Mouse (Mus musculus) neural tube, embryonic 14.5 days (tissue): ENCODE data around the gene Cflar. TPM values are rescaled to one million over a fixed set of nuclear protein-coding genes. Genes with fewer than 3 reads are reported as not detected.

Experiments used
- ATAC-seq: fragments of 200-750 bp; cut with Nextera tagmentation; 2 replicates; pipeline ENCODE4 v1.8.0; 2017; ENCODE audit warnings: low read depth, mild to moderate bottlenecking, moderate TSS enrichment, moderate library complexity
- H3K27ac ChIP-seq: fragments of 300-500 bp; sonication (generic); 2 replicates; pipeline ENCODE4 v1.5.1; 2014; ENCODE audit warnings: low read depth, mild to moderate bottlenecking, control low read depth, low read length, moderate library complexity, mixed read lengths
- H3K27me3 ChIP-seq: fragments of 300-500 bp; sonication (generic); 2 replicates; pipeline ENCODE4 v1.6.1; 2014; ENCODE audit warnings: low read length; ENCODE audit not compliant: control insufficient read depth, insufficient read depth
- H3K36me3 ChIP-seq: fragments of 300-500 bp; sonication (generic); 2 replicates; pipeline ENCODE4 v1.6.1; 2014; ENCODE audit warnings: low read length, mixed read lengths; ENCODE audit not compliant: control insufficient read depth, insufficient read depth
- H3K4me1 ChIP-seq: fragments of 300-500 bp; sonication (generic); 2 replicates; pipeline ENCODE4 v1.6.1; 2014; ENCODE audit warnings: low read length; ENCODE audit not compliant: control insufficient read depth, insufficient read depth
- H3K4me2 ChIP-seq: fragments of 300-500 bp; sonication (generic); 2 replicates; pipeline ENCODE4 v1.6.1; 2014; ENCODE audit warnings: mild to moderate bottlenecking, low read depth, low read length, control low read depth
- H3K4me3 ChIP-seq: fragments of 300-500 bp; sonication (generic); 2 replicates; pipeline ENCODE4 v1.5.1; 2014; ENCODE audit warnings: low read depth, low read length, control low read depth, mixed read lengths
- H3K9ac ChIP-seq: fragments of 300-500 bp; sonication (generic); replicated peaks from 2 replicates; pipeline ENCODE4 v1.6.1; 2014; ENCODE audit warnings: low read depth, mild to moderate bottlenecking, control low read depth, low read length, mixed read lengths
- H3K9me3 ChIP-seq: fragments of 300-500 bp; sonication (generic); 2 replicates; pipeline ENCODE4 v1.6.1; 2016; ENCODE audit warnings: low read length; ENCODE audit not compliant: control insufficient read depth
- WGBS: fragments of 180-500 bp; shearing (Covaris S2); extraction: QIAGEN DNeasy Blood & Tissue Kit; methylation state at CpG from one replicate; pipeline ENCODE4 v1.1.7; 2014; 5-methylcytosine and 5-hydroxymethylcytosine counted together
- polyA plus RNA-seq: library from polyadenylated mRNA; unstranded; fragments of >200 nt; fragmentation: Nextera tagmentation; extraction: Ambion mirVana; gene quantifications from 2 replicates; pipeline ENCODE4 v1.2.1, GENCODE M21; 2014

Gene Cflar
- polyA plus RNA-seq, 1 experiment from 2014 or later, result 16.3 TPM

GRCm38 (mm10) chr1:58716162-58716882 lies 5.0 kb downstream of the Cflar start:
- Histone ChIP-seq H3K4me2 (no peak overlapping the region), H3K9me3 (no peaks in the 10 kb centered on the region), H3K27ac (no peak overlapping the region), H3K27me3 (no peaks in the 10 kb centered on the region), H3K4me1 (no peaks in the 10 kb centered on the region), H3K4me3 (no peak overlapping the region), H3K36me3 (no peaks in the 10 kb centered on the region), H3K9ac (no peak overlapping the region)
- ATAC-seq, result no peak
- WGBS, result 63% methylated on average over 7 of the region's 7 CpGs

GRCm38 (mm10) chr1:58716883-58717220 lies 5.5 kb downstream of the Cflar start:
- ATAC-seq, result no peak
- 94% methylated on average over 4 of the region's 4 CpGs for WGBS

GRCm38 (mm10) chr1:58717589-58718270 lies 6.4 kb downstream of the Cflar start:
- no peak for ATAC-seq
- H3K9ac ChIP-seq, result no peak overlapping the region
- H3K4me3 ChIP-seq, result no peak overlapping the region
- H3K27me3 ChIP-seq, result no peaks in the 10 kb centered on the region
- H3K4me2 ChIP-seq, result no peak overlapping the region
- no peaks in the 10 kb centered on the region for H3K36me3 ChIP-seq
- no peaks in the 10 kb centered on the region for H3K9me3 ChIP-seq
- no peak overlapping the region for H3K27ac ChIP-seq
- WGBS, result 92% methylated on average over 8 of the region's 8 CpGs
- no peaks in the 10 kb centered on the region for H3K4me1 ChIP-seq

More at GRCm38 (mm10) chr1:58716883-58717220, 5.5 kb downstream of the Cflar start:
- Histone ChIP-seq H3K4me2 (no peak overlapping the region), H3K27me3 (no peaks in the 10 kb centered on the region), H3K36me3 (no peaks in the 10 kb centered on the region), H3K4me3 (no peak overlapping the region), H3K9ac (no peak overlapping the region), H3K9me3 (no peaks in the 10 kb centered on the region), H3K27ac (no peak overlapping the region), H3K4me1 (no peaks in the 10 kb centered on the region)

GRCm38 (mm10) chr1:58719356-58719945 lies 8.1 kb downstream of the Cflar start:
- no peak overlapping the region for H3K4me2 ChIP-seq
- no peaks in the 10 kb centered on the region for H3K4me1 ChIP-seq
- 87% methylated on average over 7 of the region's 7 CpGs for WGBS
- H3K27me3 ChIP-seq, result no peaks in the 10 kb centered on the region
- H3K36me3 ChIP-seq, result no peaks in the 10 kb centered on the region
- no peak for ATAC-seq
- H3K27ac ChIP-seq, result no peak overlapping the region
- H3K9me3 ChIP-seq, result no peaks in the 10 kb centered on the region
- no peak overlapping the region for H3K4me3 ChIP-seq
- no peak overlapping the region for H3K9ac ChIP-seq

GRCm38 (mm10) chr1:58720090-58720489 lies 8.8 kb downstream of the Cflar start:
- WGBS, result 97% methylated on average over 8 of the region's 8 CpGs

GRCm38 (mm10) chr1:58720988-58721387 lies 9.7 kb downstream of the Cflar start:
- H3K4me2 ChIP-seq, result no peak overlapping the region
- no peaks in the 10 kb centered on the region for H3K27me3 ChIP-seq
- H3K27ac ChIP-seq, result no peak overlapping the region
- no peak overlapping the region for H3K4me3 ChIP-seq
- no peaks in the 10 kb centered on the region for H3K4me1 ChIP-seq
- WGBS, result 95% methylated on average over 4 of the region's 4 CpGs
- ATAC-seq, result no peak
- H3K36me3 ChIP-seq, result no peaks in the 10 kb centered on the region
- H3K9ac ChIP-seq, result no peak overlapping the region
- H3K9me3 ChIP-seq, result no peaks in the 10 kb centered on the region

More at GRCm38 (mm10) chr1:58720090-58720489, 8.8 kb downstream of the Cflar start:
- no peak for ATAC-seq
- Histone ChIP-seq H3K4me3 (no peak overlapping the region), H3K4me2 (no peak overlapping the region), H3K27me3 (no peaks in the 10 kb centered on the region), H3K9me3 (no peaks in the 10 kb centered on the region), H3K9ac (no peak overlapping the region), H3K27ac (no peak overlapping the region), H3K36me3 (no peaks in the 10 kb centered on the region), H3K4me1 (no peaks in the 10 kb centered on the region)

GRCm38 (mm10) chr1:58722115-58722938 lies 11.0 kb downstream of the Cflar start:
- Histone ChIP-seq H3K4me3 (no peak overlapping the region), H3K4me1 (no peaks in the 10 kb centered on the region), H3K9me3 (no peaks in the 10 kb centered on the region), H3K27me3 (no peaks in the 10 kb centered on the region), H3K9ac (no peak overlapping the region), H3K27ac (no peak overlapping the region), H3K36me3 (no peaks in the 10 kb centered on the region), H3K4me2 (no peak overlapping the region)
- no peak for ATAC-seq
- 91% methylated on average over 11 of the region's 11 CpGs for WGBS

GRCm38 (mm10) chr1:58723062-58723808 lies 11.9 kb downstream of the Cflar start:
- H3K9ac ChIP-seq, result no peak overlapping the region
- no peaks in the 10 kb centered on the region for H3K36me3 ChIP-seq
- no peak overlapping the region for H3K27ac ChIP-seq
- no peaks in the 10 kb centered on the region for H3K27me3 ChIP-seq
- H3K4me2 ChIP-seq, result no peak overlapping the region
- no peak for ATAC-seq
- no peak overlapping the region for H3K4me3 ChIP-seq
- 74% methylated on average over 7 of the region's 7 CpGs for WGBS
- H3K4me1 ChIP-seq, result no peaks in the 10 kb centered on the region
- no peaks in the 10 kb centered on the region for H3K9me3 ChIP-seq
